Mouse (Mus musculus) gastrocnemius, postnatal 36 days (tissue): ENCODE results near the gene Olfr1284. TPM values are rescaled to one million over a fixed set of nuclear protein-coding genes. Genes with fewer than 3 reads are reported as not detected.
"Not testable (repeated sequence)": the region's sequence is repeated elsewhere in the genome, so short reads cannot be mapped to it uniquely, and the experiment has no call there.

Experiments used
- DNase-seq, 2 experiments: peaks; one replicate each; pipeline ENCODE4 v3.0.0; 2022
- intact Hi-C: fragments of 180-260 bp; cut with DNase I; formaldehyde crosslinking; loops from one replicate; pipeline ENCODE4 v1.15.1; 2025
- long read RNA-seq, 2 experiments: library from polyadenylated mRNA; stranded (forward); transcript quantifications; one replicate each; pipeline ENCODE4 v2.0.0; 2021
- total RNA-seq, 2 experiments: library from RNA; stranded (reverse); gene quantifications; 2 replicates each; pipeline ENCODE4 v1.2.3; 2021

Gene Olfr1284
- not detected for total RNA-seq
- long read RNA-seq, experiment 1: 0 reads
- long read RNA-seq, experiment 2: 0 reads

DNA sequence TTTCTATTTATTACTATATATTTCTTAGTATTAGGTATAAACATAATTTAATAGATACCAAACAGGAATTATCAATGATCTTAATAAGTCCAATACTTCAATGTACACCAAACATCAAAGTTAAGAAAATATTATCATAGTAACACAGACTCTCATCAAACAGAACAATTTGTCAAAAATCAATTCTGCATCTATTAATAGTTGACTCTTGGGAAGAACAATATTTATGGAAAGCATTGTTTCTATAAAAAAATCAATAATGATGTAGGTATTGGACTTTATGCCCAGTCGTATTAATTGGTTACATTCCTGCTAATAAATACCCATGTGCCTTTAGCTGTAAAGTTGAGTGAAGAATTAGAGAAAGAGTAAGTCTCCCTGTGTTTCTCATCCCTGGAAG is at the start of gene Olfr1284:
Gene Olfr1284, plus strand, starts transcription at position 301 of the 400 bp plus-strand sequence.
- intact Hi-C loops: no loop called here
- no peak for DNase-seq

GRCm38 (mm10) chr2:111326220-111326619 is 49.1 kb upstream of the Olfr1284 start, which contains the start of gene Olfr1281:
Gene Olfr1281 (plus strand): TSS chr2:111326520.
- DNase-seq: no peak
- intact Hi-C loops: no loop called here

DNA sequence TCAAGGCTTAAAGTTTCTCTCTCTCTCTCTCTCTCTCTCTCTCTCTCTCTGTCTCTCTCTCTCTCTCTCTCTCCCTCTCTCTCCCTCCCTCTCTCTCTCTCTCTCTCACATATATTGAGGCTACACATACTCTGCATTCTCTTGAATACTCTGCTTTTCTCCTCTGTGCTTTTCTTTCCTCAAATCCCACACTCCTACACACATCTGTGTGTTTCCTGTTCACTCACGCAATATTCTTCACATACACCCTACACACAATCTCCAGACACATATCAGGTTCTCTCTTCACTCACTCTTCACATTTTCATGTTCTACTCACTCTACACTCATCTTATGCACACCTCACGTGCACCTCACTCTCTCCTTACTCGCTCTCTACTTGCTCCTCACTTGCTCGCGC is 41.6 kb upstream of the Olfr1284 start:
- intact Hi-C loops, DNase-seq: not testable (repeated sequence)

GRCm38 (mm10) chr2:111335976-111336375 is 39.3 kb upstream of the Olfr1284 start, which contains the start of gene Olfr1282:
Gene Olfr1282 (minus strand): TSS chr2:111336076.
- intact Hi-C loops: no loop called here
- no peak for DNase-seq

- intact Hi-C loops: no loop called here
- no peak for DNase-seq
These were observed 8.8 kb upstream of the Olfr1284 start, which contains the start of gene Olfr1283 for GRCm38 (mm10) chr2:111366490-111366889. Gene Olfr1283 (plus strand): TSS chr2:111366790.

DNA sequence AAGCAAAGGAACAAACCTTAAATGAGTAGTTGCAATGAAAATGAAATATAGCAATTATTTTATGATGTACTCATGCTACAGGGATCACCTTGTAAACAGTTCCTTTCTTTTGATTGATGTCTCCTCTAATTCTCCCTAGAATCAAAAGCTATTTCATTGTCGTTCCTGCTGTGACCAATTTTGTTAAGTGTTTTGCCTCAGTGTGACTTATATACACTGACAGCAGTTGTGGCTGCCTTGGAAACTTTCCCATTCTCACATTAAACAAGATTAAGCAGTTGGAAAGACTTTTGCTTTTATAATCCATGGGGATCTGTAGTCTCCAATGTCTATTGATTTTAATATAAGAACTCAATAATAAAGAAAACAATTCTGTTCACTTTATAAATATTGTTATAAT is 47.6 kb downstream of the Olfr1284 start, which contains the start of gene Olfr1286:
Gene Olfr1286, minus strand, starts transcription at position 185 of the 400 bp plus-strand sequence.
- no peak for DNase-seq
- intact Hi-C loops: no loop called here

Other genes starting within 250 kb of the Olfr1284 start
- not detected for gene Gm15130, start 222.6 kb upstream of the Olfr1284 start, total RNA-seq
- gene 4930430A15Rik, start 145.9 kb upstream of the Olfr1284 start, total RNA-seq: not detected
- gene Olfr1275, start 140.2 kb upstream of the Olfr1284 start, total RNA-seq: not detected
- not detected for gene Olfr1276, start 121.0 kb upstream of the Olfr1284 start, total RNA-seq
- not detected for gene Olfr1277, start 101.4 kb upstream of the Olfr1284 start, total RNA-seq
- not detected for gene Olfr1278, start 85.4 kb upstream of the Olfr1284 start, total RNA-seq
- not detected for gene Olfr1279, start 74.9 kb upstream of the Olfr1284 start, total RNA-seq
- not detected for gene Olfr1280, start 61.5 kb upstream of the Olfr1284 start, total RNA-seq
- gene Olfr1281, start 49.0 kb upstream of the Olfr1284 start, total RNA-seq: not detected
- not detected for gene Olfr1282, start 39.4 kb upstream of the Olfr1284 start, total RNA-seq
- gene Olfr1283, start 8.7 kb upstream of the Olfr1284 start, total RNA-seq: not detected
- gene Olfr1286, start 47.6 kb downstream of the Olfr1284 start, total RNA-seq: not detected
- not detected for gene Olfr1287, start 73.6 kb downstream of the Olfr1284 start, total RNA-seq
- not detected for gene Olfr1288, start 98.6 kb downstream of the Olfr1284 start, total RNA-seq
- gene Olfr1289, start 105.3 kb downstream of the Olfr1284 start, total RNA-seq: not detected
- not detected for gene Olfr1290, start 118.3 kb downstream of the Olfr1284 start, total RNA-seq
- not detected for gene Olfr1291-ps1, start 121.7 kb downstream of the Olfr1284 start, total RNA-seq
- not detected for gene Olfr1293-ps, start 149.7 kb downstream of the Olfr1284 start, total RNA-seq
- not detected for gene Olfr1294, start 164.8 kb downstream of the Olfr1284 start, total RNA-seq
- not detected for gene Olfr1295, start 194.2 kb downstream of the Olfr1284 start, total RNA-seq